Mouse (Mus musculus) yolk sac, embryonic 10.5 days (tissue): Measurements from ENCODE around the gene Tada1.

Experiments
- DNase-seq: peaks from one replicate; pipeline ENCODE4 v3.0.0-alpha.2; 2017; ENCODE audit warnings: low spot score

Tada1 gene

GRCm38 (mm10) chr1:166379013-166379629, at the start of gene Tada1:
Tada1 (plus strand) TSS chr1:166379097.
- DNase-seq: peak; percentile 96

- DNase-seq: no peak
Measured at GRCm38 (mm10) chr1:166330752-166331151, 48.1 kb upstream of the Tada1 start.

- no peak for DNase-seq
Measured at GRCm38 (mm10) chr1:166339110-166339509, 39.8 kb upstream of the Tada1 start.

GRCm38 (mm10) chr1:166342060-166342459, 36.8 kb upstream of the Tada1 start:
- no peak for DNase-seq

- no peak for DNase-seq
Measured at GRCm38 (mm10) chr1:166342539-166342938, 36.4 kb upstream of the Tada1 start.

- no peak for DNase-seq
Measured at GRCm38 (mm10) chr1:166343586-166343985, 35.3 kb upstream of the Tada1 start.

GRCm38 (mm10) chr1:166344300-166345077, 34.4 kb upstream of the Tada1 start:
- DNase-seq: no peak

GRCm38 (mm10) chr1:166345602-166346001, 33.3 kb upstream of the Tada1 start:
- DNase-seq: no peak

- DNase-seq: no peak
Measured at GRCm38 (mm10) chr1:166346906-166347305, 32.0 kb upstream of the Tada1 start.

- DNase-seq: no peak
Measured at GRCm38 (mm10) chr1:166349341-166349740, 29.6 kb upstream of the Tada1 start.

- DNase-seq: no peak
Measured at GRCm38 (mm10) chr1:166349751-166350150, 29.1 kb upstream of the Tada1 start.

GRCm38 (mm10) chr1:166360157-166360855, 18.6 kb upstream of the Tada1 start:
- DNase-seq: peak; percentile 68

GRCm38 (mm10) chr1:166360896-166361295, 18.0 kb upstream of the Tada1 start:
- DNase-seq: no peak

- no peak for DNase-seq
Measured at GRCm38 (mm10) chr1:166361842-166362241, 17.1 kb upstream of the Tada1 start.

GRCm38 (mm10) chr1:166362659-166363058, 16.2 kb upstream of the Tada1 start:
- no peak for DNase-seq

- no peak for DNase-seq
Measured at GRCm38 (mm10) chr1:166363122-166363521, 15.8 kb upstream of the Tada1 start.

- DNase-seq: no peak
Measured at GRCm38 (mm10) chr1:166377171-166377570, 1.7 kb upstream of the Tada1 start.

GRCm38 (mm10) chr1:166378431-166379012, 375 bp upstream of the Tada1 start:
- no peak for DNase-seq

- peak; percentile 52 for DNase-seq
Measured at GRCm38 (mm10) chr1:166379630-166380231, 834 bp downstream of the Tada1 start.

- DNase-seq: no peak
Measured at GRCm38 (mm10) chr1:166381336-166381735, 2.4 kb downstream of the Tada1 start.

- DNase-seq: no peak
Measured at GRCm38 (mm10) chr1:166381821-166382220, 2.9 kb downstream of the Tada1 start.

GRCm38 (mm10) chr1:166382626-166383025, 3.7 kb downstream of the Tada1 start:
- no peak for DNase-seq
